7 mouse cellular contexts compared by ENCODE assay signal in genomic region chr14:76556852-76557208, GRCm38 (mm10). TPM values are rescaled to one million over a fixed set of nuclear protein-coding genes. Genes with fewer than 3 reads are reported as not detected.
DNase-seq lines count a peak whose midpoint lies in the region; ATAC-seq and TF ChIP-seq lines count a peak whose summit lies in the region.

Gene Serp2 (minus strand): TSS chr14:76556889.

- peak within 1 kb of the TSS; percentile 60 for H3K4me3 ChIP-seq in lung, embryonic 14.5 days (ENCODE audit: low read depth, low read length)
- H3K4me3 ChIP-seq in forebrain, embryonic 11.5 days (ENCODE audit: low read depth, low read length) = peak within 1 kb of the TSS; percentile 69
- H3K4me3 ChIP-seq in neural tube, embryonic 13.5 days = peak within 1 kb of the TSS; percentile 75

- H3K9ac ChIP-seq in lung, embryonic 14.5 days = peak within 1 kb of the TSS; percentile 69
- H3K9ac ChIP-seq in forebrain, embryonic 11.5 days (ENCODE audit: low read length) = peak within 1 kb of the TSS; percentile 84
- peak within 1 kb of the TSS; percentile 96 for H3K9ac ChIP-seq in neural tube, embryonic 13.5 days

- H3K4me1 ChIP-seq in lung, embryonic 14.5 days (ENCODE audit: insufficient read depth) = peaks cover 12% of the 10 kb centered on the region
- H3K4me1 ChIP-seq in forebrain, embryonic 11.5 days (replicated peaks; ENCODE audit: control insufficient read depth, insufficient read depth, low read length) = peaks cover 2% of the 10 kb centered on the region; the same call in 1 of the 2 replicates
- H3K4me1 ChIP-seq in neural tube, embryonic 13.5 days (replicated peaks) = peaks cover 38% of the 10 kb centered on the region

- TF ChIP-seq CTCF in lung, embryonic 14.5 days (IDR thresholded peaks at IDR 0.05; ENCODE audit: low read depth) = no peak

- ATAC-seq in lung, embryonic 14.5 days (ENCODE audit: insufficient read depth) = peak; percentile 2; the same call in 1 of the 2 replicates
- ATAC-seq in forebrain, embryonic 11.5 days (replicated peaks; ENCODE audit: low FRiP score) = peak; percentile 67
- ATAC-seq in neural tube, embryonic 13.5 days (ENCODE audit: low read depth) = peak; percentile 13; the same call in 1 of the 2 replicates

- H3K36me3 ChIP-seq in lung, embryonic 14.5 days (ENCODE audit: insufficient read depth) = no peaks in the 10 kb centered on the region
- H3K36me3 ChIP-seq in forebrain, embryonic 11.5 days (ENCODE audit: control insufficient read depth, insufficient read depth, low read length) = no peaks in the 10 kb centered on the region
- no peaks in the 10 kb centered on the region for H3K36me3 ChIP-seq in neural tube, embryonic 13.5 days

- peak within 1 kb of the TSS; percentile 67 for H3K27ac ChIP-seq in lung, embryonic 14.5 days (ENCODE audit: low read depth)
- H3K27ac ChIP-seq in forebrain, embryonic 11.5 days (ENCODE audit: low read depth, low read length) = peak within 1 kb of the TSS; percentile 25; the same call in 1 of the 2 replicates
- peak within 1 kb of the TSS; percentile 92 for H3K27ac ChIP-seq in neural tube, embryonic 13.5 days (replicated peaks)

- WGBS in lung, embryonic 14.5 days = 12% methylated on average over 17 of the region's 17 CpGs
- 9% methylated on average over 17 of the region's 17 CpGs for WGBS in forebrain, embryonic 11.5 days
- WGBS in neural tube, embryonic 13.5 days = 10% methylated on average over 17 of the region's 17 CpGs

- DNase-seq in lung, embryonic 14.5 days = no peak
- DNase-seq in lung, postnatal 14 days = no peak
- no peak for DNase-seq in forebrain, embryonic 11.5 days (ENCODE audit: low spot score)
- no peak for DNase-seq in left cerebral cortex, adult 8-10 months (ENCODE audit: low spot score in 2 of 2)
- DNase-seq in urinary bladder, postnatal 4 days (ENCODE audit: low spot score in 2 of 2) = no peak
- no peak for DNase-seq in Muller cell, postnatal 12 days (ENCODE audit: inconsistent ontology term)

- no peaks in the 10 kb centered on the region for H3K9me3 ChIP-seq in lung, embryonic 14.5 days (ENCODE audit: low read depth, low read length)
- no peaks in the 10 kb centered on the region for H3K9me3 ChIP-seq in forebrain, embryonic 11.5 days (ENCODE audit: control insufficient read depth, low read length)
- H3K9me3 ChIP-seq in neural tube, embryonic 13.5 days = no peaks in the 10 kb centered on the region

- peak within 1 kb of the TSS; percentile 95 for H3K4me2 ChIP-seq in lung, embryonic 14.5 days
- H3K4me2 ChIP-seq in forebrain, embryonic 11.5 days (ENCODE audit: low read depth, low read length, severe bottlenecking) = peak within 1 kb of the TSS; percentile 92
- H3K4me2 ChIP-seq in neural tube, embryonic 13.5 days = peak within 1 kb of the TSS; percentile 84

- no peaks in the 10 kb centered on the region for H3K27me3 ChIP-seq in lung, embryonic 14.5 days (ENCODE audit: insufficient read depth, low read length)
- H3K27me3 ChIP-seq in forebrain, embryonic 11.5 days (ENCODE audit: control insufficient read depth, insufficient read depth, low read length) = peaks cover 3% of the 10 kb centered on the region; the same call in 1 of the 2 replicates
- H3K27me3 ChIP-seq in neural tube, embryonic 13.5 days = no peaks in the 10 kb centered on the region; the same call in 1 of the 2 replicates

RNA-seq across cellular contexts. Expression of gene Serp2, which starts in this region (rescaled TPM):
- 5.8 and 7.7 TPM in 2 replicates for polyA plus RNA-seq in lung, embryonic 14.5 days (2014; fragmentation: Nextera tagmentation; extraction: Ambion mirVana)
- 29.3 and 33.3 TPM in 2 replicates for polyA plus RNA-seq in forebrain, embryonic 11.5 days (2014; fragmentation: Nextera tagmentation; extraction: Ambion mirVana)
- total RNA-seq in left cerebral cortex, adult 8-10 months (2022) = 100 to 1,000 TPM; 143 to 176 (median 163) TPM
- polyA plus RNA-seq in neural tube, embryonic 13.5 days (2015; fragmentation: Nextera tagmentation; extraction: Ambion mirVana) = 129 and 142 TPM in 2 replicates

Comparison
In these comparisons a context has a peak if more than half of its experiments do, and no peak if none do; other contexts are left out.
1. ATAC-seq: peak in every context shown above with its lines; median percentile 67 in forebrain, embryonic 11.5 days; 13 in neural tube, embryonic 13.5 days; 2 in lung, embryonic 14.5 days.
2. H3K27ac ChIP-seq: peak in every context shown above with its lines; median percentile 92 in neural tube, embryonic 13.5 days; 67 in lung, embryonic 14.5 days; 25 in forebrain, embryonic 11.5 days.